Mouse (Mus musculus) erythroblast, embryonic 14.5 days (primary cell): ENCODE data around the gene Lysmd1.

Experiments
- GATA1 ChIP-seq: IDR thresholded peaks from 2 replicates; pipeline ENCODE4 v1.6.1; 2012; ENCODE audit warnings: low read length, inconsistent platforms, mixed read lengths
- TAL1 ChIP-seq: IDR thresholded peaks from 3 replicates; pipeline ENCODE4 v1.6.1; 2012; ENCODE audit warnings: low read length, inconsistent platforms, mixed read lengths

GRCm38 (mm10) chr3:95140289-95140595 lies 6.4 kb downstream of the Lysmd1 start:
- TF ChIP-seq GATA1 (no peak), TAL1 (no peak)
